In genomic region chr17:34120814-34121171, GRCm38 (mm10) we compare ENCODE assay signal across 7 mouse cellular contexts. TPM values are rescaled to one million over a fixed set of nuclear protein-coding genes. Genes with fewer than 3 reads are reported as not detected.
A peak's percentile ranks its signal among the peaks of the same experiment; 100 is the strongest.
DNase-seq lines count a peak whose midpoint lies in the region; ATAC-seq lines count a peak whose summit lies in the region.

No protein-coding gene starts in this region.

- ATAC-seq in hindbrain, embryonic 15.5 days (ENCODE audit: low FRiP score, low read depth) = peak; percentile 2; the same call in 1 of the 2 replicates
- peak; percentile 14 for ATAC-seq in megakaryocyte progenitor cell, adult 5-6 weeks (replicated peaks; ENCODE audit: poor library complexity)

- intact Hi-C loops in left cerebral cortex, postnatal 36 days (cut with DNase I) = loop anchor here (2.0 kb wide), 1 partner anchor 472 kb away; no protein-coding TSS in a partner anchor

- peaks cover 40% of the 10 kb centered on the region for H3K4me1 ChIP-seq in hindbrain, embryonic 15.5 days (replicated peaks)

- H3K4me3 ChIP-seq in hindbrain, embryonic 15.5 days = peak overlapping the region; percentile 70

- no peaks in the 10 kb centered on the region for H3K27me3 ChIP-seq in hindbrain, embryonic 15.5 days

- H3K36me3 ChIP-seq in hindbrain, embryonic 15.5 days = peaks cover 11% of the 10 kb centered on the region

- peak overlapping the region; percentile 88 for H3K4me2 ChIP-seq in hindbrain, embryonic 15.5 days

- peak; percentile 93 for DNase-seq in ZHBTc4 (ENCODE audit: low read depth, low spot score)
- DNase-seq in cerebellum, adult 8-10 months = peak; percentile 85
- peak; percentile 57 to 60 for DNase-seq in frontal cortex, postnatal 25 days (ENCODE audit: low spot score in 2 of 2)
- peak; percentile 80 to 82 for DNase-seq in left cerebral cortex, postnatal 36 days (ENCODE audit: low spot score in 2 of 2)
- DNase-seq in spleen, postnatal 4 days (ENCODE audit: low spot score in 2 of 2) = peak; percentile 89 to 95

- H3K9ac ChIP-seq in hindbrain, embryonic 15.5 days = peak overlapping the region; percentile 93

- H3K9me3 ChIP-seq in hindbrain, embryonic 15.5 days = no peaks in the 10 kb centered on the region

- H3K27ac ChIP-seq in hindbrain, embryonic 15.5 days (replicated peaks) = peak overlapping the region; percentile 100

- WGBS in hindbrain, embryonic 15.5 days = 1% methylated on average over 31 of the region's 31 CpGs

RNA-seq across cellular contexts. Expression of gene H2-DMa, which starts 1.5 kb away (rescaled TPM):
- 19.4 and 19.8 TPM in 2 replicates for polyA plus RNA-seq in hindbrain, embryonic 15.5 days (2015; fragmentation: Nextera tagmentation; extraction: Ambion mirVana)
- 10 to 100 TPM; 26.1 to 28.5 TPM for total RNA-seq in left cerebral cortex, postnatal 36 days (2021)
- total RNA-seq in megakaryocyte progenitor cell, adult 5-6 weeks (2015) = 72.0 and 74.5 TPM in 2 replicates
- 56.5 and 61.1 TPM in 2 replicates for total RNA-seq in megakaryocyte progenitor cell, adult 5-6 weeks (2017)

RNA-seq across cellular contexts. Expression of gene Brd2, which starts 1.6 kb away (rescaled TPM):
- 122 and 144 TPM in 2 replicates for polyA plus RNA-seq in hindbrain, embryonic 15.5 days (2015; fragmentation: Nextera tagmentation; extraction: Ambion mirVana)
- 100 to 1,000 TPM; 183 to 189 TPM for total RNA-seq in left cerebral cortex, postnatal 36 days (2021)
- total RNA-seq in megakaryocyte progenitor cell, adult 5-6 weeks (2015) = 269 and 306 TPM in 2 replicates
- 260 and 284 TPM in 2 replicates for total RNA-seq in megakaryocyte progenitor cell, adult 5-6 weeks (2017)

RNA-seq across cellular contexts. Expression of gene H2-DMb2, which starts 22.3 kb away (rescaled TPM):
- polyA plus RNA-seq in hindbrain, embryonic 15.5 days (2015; fragmentation: Nextera tagmentation; extraction: Ambion mirVana) = 0.20 and 0.38 TPM in 2 replicates
- total RNA-seq in left cerebral cortex, postnatal 36 days (2021) = under 1 TPM; 0.59 to 0.93 TPM
- 3.9 and 5.8 TPM in 2 replicates for total RNA-seq in megakaryocyte progenitor cell, adult 5-6 weeks (2015)
- total RNA-seq in megakaryocyte progenitor cell, adult 5-6 weeks (2017) = 6.7 and 8.5 TPM in 2 replicates

RNA-seq across cellular contexts. Expression of gene H2-Oa, which starts 28.7 kb away (rescaled TPM):
- 0.14 TPM in 1 of 2 replicates, not detected in the other for polyA plus RNA-seq in hindbrain, embryonic 15.5 days (2015; fragmentation: Nextera tagmentation; extraction: Ambion mirVana)
- total RNA-seq in left cerebral cortex, postnatal 36 days (2021) = under 1 TPM in 1 of 2 experiments, not detected in 1; 0.79 TPM
- total RNA-seq in megakaryocyte progenitor cell, adult 5-6 weeks (2015) = 7.7 and 9.6 TPM in 2 replicates
- total RNA-seq in megakaryocyte progenitor cell, adult 5-6 weeks (2017) = 2.7 TPM in 2 replicates

RNA-seq across cellular contexts. Expression of gene H2-DMb1, which starts 32.1 kb away (rescaled TPM):
- 0.79 and 1.1 TPM in 2 replicates for polyA plus RNA-seq in hindbrain, embryonic 15.5 days (2015; fragmentation: Nextera tagmentation; extraction: Ambion mirVana)
- total RNA-seq in left cerebral cortex, postnatal 36 days (2021) = 1 to 10 TPM in 1 of 2 experiments, under 1 TPM in 1; 0.94 to 1.1 TPM
- total RNA-seq in megakaryocyte progenitor cell, adult 5-6 weeks (2015) = 36.2 and 39.4 TPM in 2 replicates
- total RNA-seq in megakaryocyte progenitor cell, adult 5-6 weeks (2017) = 47.0 and 60.3 TPM in 2 replicates

Comparison
In these comparisons a context has a peak if more than half of its experiments do, and no peak if none do; other contexts are left out.
1. Peak in every context shown above with its lines: DNase-seq, ATAC-seq, H3K4me3 ChIP-seq and H3K27ac ChIP-seq.